Comparison of ENCODE assay signal across 9 mouse cellular contexts in genomic region chr7:101933300-101933699, GRCm38 (mm10). TPM values are rescaled to one million over a fixed set of nuclear protein-coding genes. Genes with fewer than 3 reads are reported as not detected.
DNase-seq lines count a peak whose midpoint lies in the region; ATAC-seq and TF ChIP-seq lines count a peak whose summit lies in the region.
"Had no signal": no experiment of that assay in that cellular context is flagged by ENCODE, and none has a peak within 500 bp of the region (broad histone marks: within the 10 kb centered on the region; RNA-seq: fewer than 3 reads in every experiment).

No protein-coding gene starts in this region.

- 0 out of 2 replicates have a peak, but pooled peaks cover 4% of the 10 kb centered on the region for H3K36me3 ChIP-seq in kidney, embryonic 15.5 days
- peaks cover 0 to 37% of the 10 kb centered on the region in 2 experiments; a peak in 2 of 4 replicates for H3K36me3 ChIP-seq in MEL (ENCODE audit: control insufficient read depth in 1 of 2, insufficient read depth in 2 of 2, low read length in 2 of 2)
- H3K36me3 ChIP-seq in embryonic facial prominence, embryonic 14.5 days (ENCODE audit: control insufficient read depth, insufficient read depth, low read length), result no peaks in the 10 kb centered on the region
- H3K36me3 ChIP-seq in intestine, embryonic 14.5 days (ENCODE audit: control insufficient read depth, insufficient read depth, low read length), result no peaks in the 10 kb centered on the region

- no peak for TF ChIP-seq RAD21 in MEL (IDR thresholded peaks at IDR 0.05; ENCODE audit: low read depth, low read length)

- DNase-seq in kidney, adult 8-10 months, result no peak
- no peak for DNase-seq in MEL (ENCODE audit: low read depth, low spot score)
- peak; percentile 55 for DNase-seq in embryonic facial prominence, embryonic 14.5 days (ENCODE audit: low spot score)
- DNase-seq in intestine, embryonic 14.5 days (ENCODE audit: low spot score), result no peak
- no peak for DNase-seq in frontal cortex, adult 2 months (ENCODE audit: extremely low spot score in 1 of 2, low spot score in 1 of 2)
- DNase-seq in layer of hippocampus, adult 9-10 months (ENCODE audit: low spot score), result no peak

- peak overlapping the region; percentile 81 for H3K4me3 ChIP-seq in kidney, embryonic 15.5 days (replicated peaks)
- peak overlapping the region; percentile 86 to 90 for H3K4me3 ChIP-seq in MEL (ENCODE audit: control insufficient read depth in 1 of 2, insufficient read depth in 1 of 2, low read depth in 2 of 2, low read length in 2 of 2)
- H3K4me3 ChIP-seq in embryonic facial prominence, embryonic 14.5 days (ENCODE audit: low read depth, low read length), result peak overlapping the region; percentile 90
- peak overlapping the region; percentile 88 for H3K4me3 ChIP-seq in intestine, embryonic 14.5 days (ENCODE audit: low read depth, low read length)

- H3K9ac ChIP-seq in kidney, embryonic 15.5 days, result peak overlapping the region; percentile 60
- H3K9ac ChIP-seq in MEL (ENCODE audit: control insufficient read depth, low read depth, low read length, poor library complexity, severe bottlenecking), result peak overlapping the region; percentile 89
- H3K9ac ChIP-seq in embryonic facial prominence, embryonic 14.5 days (ENCODE audit: low read depth, low read length), result peak overlapping the region; percentile 85
- peak overlapping the region; percentile 62 for H3K9ac ChIP-seq in intestine, embryonic 14.5 days (ENCODE audit: low read length)

- peak overlapping the region; percentile 77 for H3K27ac ChIP-seq in kidney, embryonic 15.5 days
- H3K27ac ChIP-seq in MEL (ENCODE audit: control insufficient read depth, low read depth, low read length), result peak overlapping the region; percentile 79
- peak overlapping the region; percentile 79 for H3K27ac ChIP-seq in embryonic facial prominence, embryonic 14.5 days (replicated peaks; ENCODE audit: low read depth, low read length)
- peak overlapping the region; percentile 82 for H3K27ac ChIP-seq in intestine, embryonic 14.5 days (ENCODE audit: low read depth)

- H3K4me2 ChIP-seq in kidney, embryonic 15.5 days, result peak overlapping the region; percentile 62
- peak overlapping the region; percentile 74 for H3K4me2 ChIP-seq in embryonic facial prominence, embryonic 14.5 days (ENCODE audit: low read depth, low read length)
- H3K4me2 ChIP-seq in intestine, embryonic 14.5 days (ENCODE audit: low read length), result peak overlapping the region; percentile 77

- no peak for TF ChIP-seq EP300 in MEL (IDR thresholded peaks at IDR 0.05; ENCODE audit: low read depth in 1 of 2, low read length in 2 of 2)

- no peak for TF ChIP-seq POLR2A in MEL (IDR thresholded peaks at IDR 0.05; ENCODE audit: control insufficient read depth in 1 of 2, insufficient read depth in 1 of 2, low read depth in 1 of 2, low read length in 2 of 2, poor library complexity in 1 of 2)

- H3K79me2 ChIP-seq in MEL (ENCODE audit: control insufficient read depth, insufficient read depth, low read length, poor library complexity), result peaks cover 45% of the 10 kb centered on the region

- WGBS in kidney, embryonic 15.5 days, result 4% methylated on average over 15 of the region's 15 CpGs
- 3% methylated on average over 15 of the region's 15 CpGs for WGBS in embryonic facial prominence, embryonic 14.5 days
- WGBS in intestine, embryonic 14.5 days, result 4% methylated on average over 15 of the region's 15 CpGs

- TF ChIP-seq CTCF in MEL (IDR thresholded peaks at IDR 0.05 in 2 of 3, conservative IDR thresholded peaks at IDR 0.05 in 1 of 3; ENCODE audit: control insufficient read depth in 1 of 3, insufficient read depth in 1 of 3, low read depth in 2 of 3, low read length in 3 of 3, poor library complexity in 1 of 3, severe bottlenecking in 1 of 3), result no peak

- H3K4me1 ChIP-seq in kidney, embryonic 15.5 days, result peaks cover 24% of the 10 kb centered on the region
- peaks cover 7 to 32% of the 10 kb centered on the region in 2 experiments for H3K4me1 ChIP-seq in MEL (ENCODE audit: control insufficient read depth in 1 of 2, insufficient read depth in 2 of 2, low read length in 2 of 2)
- H3K4me1 ChIP-seq in embryonic facial prominence, embryonic 14.5 days (ENCODE audit: control insufficient read depth, insufficient read depth, low read length), result peaks cover 4% of the 10 kb centered on the region; the same call in 1 of the 2 replicates
- H3K4me1 ChIP-seq in intestine, embryonic 14.5 days (replicated peaks; ENCODE audit: control insufficient read depth, insufficient read depth, low read length), result peaks cover 7% of the 10 kb centered on the region; the same call in 1 of the 2 replicates

- H3K27me3 ChIP-seq in kidney, embryonic 15.5 days, result no peaks in the 10 kb centered on the region
- no peaks in the 10 kb centered on the region for H3K27me3 ChIP-seq in MEL (ENCODE audit: control insufficient read depth in 1 of 2, insufficient read depth in 2 of 2, low read length in 2 of 2)
- H3K27me3 ChIP-seq in embryonic facial prominence, embryonic 14.5 days (replicated peaks; ENCODE audit: control insufficient read depth, insufficient read depth, low read length), result no peaks in the 10 kb centered on the region
- no peaks in the 10 kb centered on the region for H3K27me3 ChIP-seq in intestine, embryonic 14.5 days (replicated peaks; ENCODE audit: control insufficient read depth, insufficient read depth, low read length)

- no peaks in the 10 kb centered on the region for H3K9me3 ChIP-seq in kidney, embryonic 15.5 days (replicated peaks)
- no peaks in the 10 kb centered on the region for H3K9me3 ChIP-seq in MEL (replicated peaks; ENCODE audit: insufficient read depth, low read length)
- no peaks in the 10 kb centered on the region for H3K9me3 ChIP-seq in embryonic facial prominence, embryonic 14.5 days (ENCODE audit: control insufficient read depth, low read length)
- no peaks in the 10 kb centered on the region for H3K9me3 ChIP-seq in intestine, embryonic 14.5 days (ENCODE audit: control insufficient read depth, low read length)

- ATAC-seq in kidney, embryonic 15.5 days (replicated peaks; ENCODE audit: low FRiP score), result peak; percentile 47; the same call in 1 of the 2 replicates
- peak; percentile 42 for ATAC-seq in embryonic facial prominence, embryonic 14.5 days (ENCODE audit: low read depth)
- peak; percentile 36; the same call in 1 of the 2 replicates for ATAC-seq in intestine, embryonic 14.5 days (replicated peaks; ENCODE audit: low FRiP score, low TSS enrichment, low read depth)
- peak; percentile 14 for ATAC-seq in megakaryocyte, adult 5-6 weeks (ENCODE audit: poor library complexity, severe bottlenecking)

TF ChIP-seq in MEL, 35 proteins besides CTCF, POLR2A, EP300 and RAD21 (continues in another document):
- TF ChIP-seq E2F4 (IDR thresholded peaks at IDR 0.05; ENCODE audit: borderline replicate concordance, low read depth, low read length), result no peak
- no peak for TF ChIP-seq POLR2AphosphoS5 (IDR thresholded peaks at IDR 0.05; ENCODE audit: borderline replicate concordance, low read depth, low read length)
- TF ChIP-seq ZNF384 (IDR thresholded peaks at IDR 0.05; ENCODE audit: low read depth, low read length), result no peak
- no peak for TF ChIP-seq UBTF (IDR thresholded peaks at IDR 0.05; ENCODE audit: borderline replicate concordance, insufficient read depth, low read depth, low read length)
- TF ChIP-seq RCOR1 (IDR thresholded peaks at IDR 0.05; ENCODE audit: low read depth, low read length), result no peak

RNA-seq across cellular contexts. Expression of gene Lrrc51, which starts 0.4 kb away (rescaled TPM):
- 9.2 and 9.9 TPM in 2 replicates for polyA plus RNA-seq in kidney, embryonic 15.5 days (2015; fragmentation: Nextera tagmentation; extraction: Ambion mirVana)
- total RNA-seq in MEL (2012; rRNA removed), result 13.6 and 14.8 TPM in 2 replicates
- 10 to 100 TPM in 1 of 2 experiments, not detected in 1; 30.8 TPM for polyA plus RNA-seq in MEL (2012; ENCODE audit: insufficient read depth in 1 of 2, insufficient read length in 2 of 2, low read depth in 1 of 2, low replicate concordance in 2 of 2, missing spikeins in 1 of 2)
- 9.3 and 14.2 TPM in 2 replicates for polyA plus RNA-seq in embryonic facial prominence, embryonic 14.5 days (2014; fragmentation: Nextera tagmentation; extraction: Ambion mirVana)
- polyA plus RNA-seq in intestine, embryonic 14.5 days (2014; fragmentation: Nextera tagmentation; extraction: Ambion mirVana), result 6.8 and 10.1 TPM in 2 replicates
- 0.82 and 1.1 TPM in 2 replicates for total RNA-seq in megakaryocyte, adult 5-6 weeks (2015)
- total RNA-seq in megakaryocyte, adult 5-6 weeks (2017), result 0.70 TPM in 1 of 2 replicates, not detected in the other
- polyA plus RNA-seq in frontal cortex, adult 2 months (2012; rRNA removed), result 12.3 and 12.8 TPM in 2 replicates

RNA-seq across cellular contexts. Expression of gene Numa1, which starts 0.6 kb away (rescaled TPM):
- 70.1 and 73.5 TPM in 2 replicates for polyA plus RNA-seq in kidney, embryonic 15.5 days (2015; fragmentation: Nextera tagmentation; extraction: Ambion mirVana)
- 48.7 and 54.5 TPM in 2 replicates for total RNA-seq in MEL (2012; rRNA removed)
- polyA plus RNA-seq in MEL (2012; ENCODE audit: insufficient read depth in 1 of 2, insufficient read length in 2 of 2, low read depth in 1 of 2, low replicate concordance in 2 of 2, missing spikeins in 1 of 2), result 10 to 100 TPM; 50.0 to 91.2 TPM
- 88.9 and 97.8 TPM in 2 replicates for polyA plus RNA-seq in embryonic facial prominence, embryonic 14.5 days (2014; fragmentation: Nextera tagmentation; extraction: Ambion mirVana)
- polyA plus RNA-seq in intestine, embryonic 14.5 days (2014; fragmentation: Nextera tagmentation; extraction: Ambion mirVana), result 99.6 and 101 TPM in 2 replicates
- total RNA-seq in megakaryocyte, adult 5-6 weeks (2015), result 71.4 and 82.2 TPM in 2 replicates
- 122 and 139 TPM in 2 replicates for total RNA-seq in megakaryocyte, adult 5-6 weeks (2017)
- 65.6 and 68.8 TPM in 2 replicates for polyA plus RNA-seq in frontal cortex, adult 2 months (2012; rRNA removed)

RNA-seq across cellular contexts. Expression of gene Tomt, which starts 27.1 kb away (rescaled TPM):
- 0.24 and 0.53 TPM in 2 replicates for polyA plus RNA-seq in kidney, embryonic 15.5 days (2015; fragmentation: Nextera tagmentation; extraction: Ambion mirVana)
- total RNA-seq in MEL (2012; rRNA removed), result 0.78 and 1.3 TPM in 2 replicates
- polyA plus RNA-seq in MEL (2012; ENCODE audit: insufficient read depth in 1 of 2, insufficient read length in 2 of 2, low read depth in 1 of 2, low replicate concordance in 2 of 2, missing spikeins in 1 of 2), result under 1 TPM in 1 of 2 experiments, not detected in 1; 0.82 TPM
- 0.22 and 0.37 TPM in 2 replicates for polyA plus RNA-seq in embryonic facial prominence, embryonic 14.5 days (2014; fragmentation: Nextera tagmentation; extraction: Ambion mirVana)
- polyA plus RNA-seq in intestine, embryonic 14.5 days (2014; fragmentation: Nextera tagmentation; extraction: Ambion mirVana), result 0.44 and 0.97 TPM in 2 replicates
- 0.11 TPM in 1 of 2 replicates, not detected in the other for total RNA-seq in megakaryocyte, adult 5-6 weeks (2015)
- 0.07 TPM in 1 of 2 replicates, not detected in the other for total RNA-seq in megakaryocyte, adult 5-6 weeks (2017)
- polyA plus RNA-seq in frontal cortex, adult 2 months (2012; rRNA removed), result 0.27 and 0.28 TPM in 2 replicates
- total RNA-seq: neutrophil, adult 5-6 weeks had no signal

RNA-seq across cellular contexts. Expression of gene Lamtor1, which starts 27.6 kb away (rescaled TPM):
- 151 and 158 TPM in 2 replicates for polyA plus RNA-seq in kidney, embryonic 15.5 days (2015; fragmentation: Nextera tagmentation; extraction: Ambion mirVana)
- total RNA-seq in MEL (2012; rRNA removed), result 70.5 and 79.5 TPM in 2 replicates
- 100 to 1,000 TPM in 1 of 2 experiments, not detected in 1; 115 TPM for polyA plus RNA-seq in MEL (2012; ENCODE audit: insufficient read depth in 1 of 2, insufficient read length in 2 of 2, low read depth in 1 of 2, low replicate concordance in 2 of 2, missing spikeins in 1 of 2)
- 147 and 160 TPM in 2 replicates for polyA plus RNA-seq in embryonic facial prominence, embryonic 14.5 days (2014; fragmentation: Nextera tagmentation; extraction: Ambion mirVana)
- 153 and 167 TPM in 2 replicates for polyA plus RNA-seq in intestine, embryonic 14.5 days (2014; fragmentation: Nextera tagmentation; extraction: Ambion mirVana)
- 137 and 160 TPM in 2 replicates for total RNA-seq in megakaryocyte, adult 5-6 weeks (2015)
- total RNA-seq in megakaryocyte, adult 5-6 weeks (2017), result 127 and 128 TPM in 2 replicates
- 186 and 205 TPM in 2 replicates for polyA plus RNA-seq in frontal cortex, adult 2 months (2012; rRNA removed)
